Comparison of ENCODE assay signal across 9 mouse cellular contexts in the genomic region with DNA sequence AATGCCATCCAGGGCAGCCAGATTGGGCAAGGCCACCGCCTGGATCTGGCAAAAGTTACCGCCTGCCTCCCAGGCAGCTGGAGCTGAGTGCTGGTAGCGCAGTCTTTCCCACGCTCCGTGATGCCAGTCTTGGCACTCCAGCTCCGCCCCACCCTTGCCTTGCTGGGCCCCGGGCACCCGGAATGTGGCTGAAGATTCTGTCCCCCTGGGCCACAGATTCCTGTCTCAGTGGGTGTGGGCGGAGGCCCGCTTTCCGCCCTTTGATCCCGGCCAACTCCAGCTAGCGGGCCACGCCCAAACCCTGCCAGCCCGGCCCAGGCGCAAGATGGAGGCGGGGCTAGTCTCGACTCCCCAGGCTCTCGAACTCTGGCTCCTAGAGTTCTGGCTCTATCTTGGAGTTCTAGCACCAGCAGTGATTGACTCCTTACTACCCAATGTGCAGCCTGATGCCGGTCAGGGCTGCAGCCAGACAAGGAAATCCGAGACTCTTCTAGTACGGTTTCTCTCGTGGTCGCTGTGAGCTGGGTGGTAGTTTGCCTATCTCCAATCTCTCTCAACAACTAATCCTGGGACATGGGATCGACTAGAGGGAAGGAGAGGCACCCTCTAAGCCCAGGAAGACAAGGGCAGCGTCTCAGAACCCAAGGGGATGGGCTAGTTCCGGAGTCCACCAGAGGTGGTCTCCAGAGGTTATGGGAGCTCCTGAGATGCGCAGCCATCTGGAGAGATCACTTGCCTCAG. TPM values are rescaled to one million over a fixed set of nuclear protein-coding genes. Genes with fewer than 3 reads are reported as not detected.
A peak's percentile ranks its signal among the peaks of the same experiment; 100 is the strongest.
DNase-seq lines count a peak whose midpoint lies in the region; ATAC-seq lines count a peak whose summit lies in the region.
"Had no signal": no experiment of that assay in that cellular context is flagged by ENCODE, and none has a peak within 500 bp of the region (broad histone marks: within the 10 kb centered on the region; RNA-seq: fewer than 3 reads in every experiment).

No protein-coding gene starts in this region.

- peak overlapping the region; percentile 31 for H3K9ac ChIP-seq in hindbrain, embryonic 16.5 days (ENCODE audit: low read depth, low read length)
- no peak overlapping the region for H3K9ac ChIP-seq in midbrain, embryonic 15.5 days

- intact Hi-C loops in gastrocnemius, postnatal 14 days (cut with DNase I; ENCODE audit: low total_unique reads): loop anchor here (5.0 kb wide), 1 partner anchor 71 kb away; no protein-coding TSS in a partner anchor

- peaks cover 55% of the 10 kb centered on the region for H3K27me3 ChIP-seq in hindbrain, embryonic 16.5 days (replicated peaks; ENCODE audit: control insufficient read depth, insufficient read depth, low read length)
- H3K27me3 ChIP-seq in midbrain, embryonic 15.5 days (replicated peaks): peaks cover 66% of the 10 kb centered on the region

- peak overlapping the region; percentile 45 for H3K4me2 ChIP-seq in hindbrain, embryonic 16.5 days (ENCODE audit: low read length)
- peak overlapping the region; percentile 66 for H3K4me2 ChIP-seq in midbrain, embryonic 15.5 days

- no peaks in the 10 kb centered on the region for H3K36me3 ChIP-seq in hindbrain, embryonic 16.5 days (ENCODE audit: control insufficient read depth, insufficient read depth, low read length)
- no peaks in the 10 kb centered on the region for H3K36me3 ChIP-seq in midbrain, embryonic 15.5 days (replicated peaks)

- H3K27ac ChIP-seq in hindbrain, embryonic 16.5 days (ENCODE audit: low read depth, low read length): no peak overlapping the region
- no peak overlapping the region for H3K27ac ChIP-seq in midbrain, embryonic 15.5 days
- H3K27ac ChIP-seq: macrophage had no signal

- WGBS in hindbrain, embryonic 16.5 days: 4% methylated on average over 28 of the region's 28 CpGs
- 4% methylated on average over 28 of the region's 28 CpGs for whole genome bisulfite sequencing in midbrain, embryonic 15.5 days

- DNase-seq in frontal cortex, postnatal 10 days (ENCODE audit: low spot score in 2 of 2): no peak
- DNase-seq in c-Kit-negative CD71-positive TER-119-positive erythroid progenitor cells, embryonic 14.5 days (ENCODE audit: low read depth, low spot score): peak; percentile 21
- DNase-seq in gastrocnemius, postnatal 14 days: peak; percentile 67
- DNase-seq in liver: peak; percentile 65
- no peak for DNase-seq in spleen, postnatal 14 days (ENCODE audit: low spot score in 2 of 2)

- H3K9me3 ChIP-seq in hindbrain, embryonic 16.5 days (ENCODE audit: control insufficient read depth, low read length): no peaks in the 10 kb centered on the region
- H3K9me3 ChIP-seq in midbrain, embryonic 15.5 days: no peaks in the 10 kb centered on the region

- ATAC-seq in frontal cortex, adult (ENCODE audit: low TSS enrichment): peak; percentile 53; the same call in 1 of the 2 replicates
- ATAC-seq in hindbrain, embryonic 16.5 days: peak; percentile 10; the same call in 1 of the 2 replicates
- ATAC-seq in midbrain, embryonic 15.5 days (replicated peaks): 0 out of 2 replicates have a peak, but pooled peaks have one; percentile 32

- no peak overlapping the region for H3K4me3 ChIP-seq in hindbrain, embryonic 16.5 days (ENCODE audit: low read length)
- H3K4me3 ChIP-seq in midbrain, embryonic 15.5 days: peak overlapping the region; percentile 36; the same call in 1 of the 2 replicates

- H3K4me1 ChIP-seq in hindbrain, embryonic 16.5 days (ENCODE audit: control insufficient read depth, insufficient read depth, low read depth, low read length): peaks cover 22% of the 10 kb centered on the region
- H3K4me1 ChIP-seq in midbrain, embryonic 15.5 days: peaks cover 29% of the 10 kb centered on the region

RNA-seq across cellular contexts. Expression of a gene that starts 8.5 kb away (rescaled TPM):
- total RNA-seq in gastrocnemius, postnatal 14 days (2021): under 1 TPM in 1 of 2 experiments, not detected in 1; 0.10 TPM
- 0.08 TPM in 1 of 2 replicates, not detected in the other for polyA plus RNA-seq in hindbrain, embryonic 16.5 days (2015; fragmentation: Nextera tagmentation; extraction: Ambion mirVana)
- 0.06 and 0.11 TPM in 2 replicates for polyA plus RNA-seq in midbrain, embryonic 15.5 days (2015; fragmentation: Nextera tagmentation; extraction: Ambion mirVana)

RNA-seq across cellular contexts. Expression of a gene that starts 47.3 kb away (rescaled TPM):
- 1 to 10 TPM; 4.3 to 5.8 TPM for total RNA-seq in gastrocnemius, postnatal 14 days (2021)
- 31.3 and 36.7 TPM in 2 replicates for polyA plus RNA-seq in hindbrain, embryonic 16.5 days (2015; fragmentation: Nextera tagmentation; extraction: Ambion mirVana)
- polyA plus RNA-seq in midbrain, embryonic 15.5 days (2015; fragmentation: Nextera tagmentation; extraction: Ambion mirVana): 44.1 and 50.1 TPM in 2 replicates

RNA-seq across cellular contexts. Expression of a gene that starts 53.1 kb away (rescaled TPM):
- total RNA-seq in gastrocnemius, postnatal 14 days (2021): 10 to 100 TPM; 24.2 to 25.5 TPM
- polyA plus RNA-seq in hindbrain, embryonic 16.5 days (2015; fragmentation: Nextera tagmentation; extraction: Ambion mirVana): 10.7 and 11.1 TPM in 2 replicates
- polyA plus RNA-seq in midbrain, embryonic 15.5 days (2015; fragmentation: Nextera tagmentation; extraction: Ambion mirVana): 16.4 and 18.4 TPM in 2 replicates

Comparison
In these comparisons a context has a peak if more than half of its experiments do, and no peak if none do; other contexts are left out.
1. DNase-seq: peak in c-Kit-negative CD71-positive TER-119-positive erythroid progenitor cells, embryonic 14.5 days (single experiment), gastrocnemius, postnatal 14 days (single experiment) and liver (single experiment); none in frontal cortex, postnatal 10 days (0 of 2) and spleen, postnatal 14 days (0 of 2).
2. Peak in every context shown above with its lines, with median percentiles within 50 percentile points of each other: ATAC-seq.